Mouse (Mus musculus): ENCODE measurements around the gene Rin1. TPM values are rescaled to one million over a fixed set of nuclear protein-coding genes. Genes with fewer than 3 reads are reported as not detected.

The Rin1 gene
- polyA plus RNA-seq, 1 experiment from 2014 or later = 39.4 TPM

DNA sequence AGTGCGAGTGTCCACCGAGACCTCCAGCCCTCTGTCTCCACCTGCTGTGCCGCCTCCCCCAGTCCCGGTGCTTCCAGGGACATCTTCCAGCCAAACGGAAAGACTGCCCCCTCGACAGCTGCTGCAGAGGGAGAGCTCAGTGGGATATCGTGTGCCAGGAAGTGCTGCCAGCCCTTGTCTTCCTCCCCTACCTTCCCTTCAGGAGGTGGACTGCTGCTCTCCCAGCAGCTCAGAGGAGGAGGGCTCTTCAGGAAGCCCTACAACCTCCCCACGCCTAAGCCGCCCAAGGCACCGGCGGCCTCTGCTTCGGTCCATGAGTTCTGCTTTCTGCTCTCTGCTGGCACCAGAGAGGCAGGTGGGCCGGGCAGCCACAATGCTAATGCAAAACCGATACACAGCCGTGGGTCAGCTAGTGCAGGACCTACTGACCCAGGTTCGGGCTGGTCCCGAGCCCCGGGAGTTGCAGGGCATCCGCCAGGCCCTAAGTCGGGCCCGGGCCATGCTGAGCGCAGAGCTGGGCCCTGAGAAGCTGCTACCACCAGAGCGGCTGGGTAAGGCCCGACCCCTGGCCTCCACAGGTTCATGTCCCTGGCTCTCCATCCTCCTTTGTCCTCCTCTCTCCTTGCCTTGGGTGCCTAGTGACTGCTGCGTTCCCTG, 2.0 kb downstream of the Rin1 start:
- ChIA-PET CTCF (interaction anchor here (1.0 to 5.0 kb wide), 8 partner anchors 8 to 38 kb away, joined by 4 to 32 read pairs (median 10); partner anchors contain the start of genes AC124502.3, B4gat1, Brms1 and Yif1a), POLR2A (interaction anchor here (1.4 to 2.3 kb wide), 3 partner anchors 8 to 38 kb away, joined by 3 to 14 read pairs (median 7); partner anchors contain the start of genes AC124502.3 and B4gat1)
- H3K27me3 ChIP-seq = no peaks in the 10 kb centered on the region
- DNase-seq (ENCODE audit: low read depth, low spot score) (no peak), ATAC-seq (no peak)
- no peak for TF ChIP-seq CTCF (IDR thresholded peaks at IDR 0.05)
- in situ Hi-C loops (cut with MboI; ENCODE audit: low pct_unique_long_range_greater_than_20kb) = no loop called here

DNA sequence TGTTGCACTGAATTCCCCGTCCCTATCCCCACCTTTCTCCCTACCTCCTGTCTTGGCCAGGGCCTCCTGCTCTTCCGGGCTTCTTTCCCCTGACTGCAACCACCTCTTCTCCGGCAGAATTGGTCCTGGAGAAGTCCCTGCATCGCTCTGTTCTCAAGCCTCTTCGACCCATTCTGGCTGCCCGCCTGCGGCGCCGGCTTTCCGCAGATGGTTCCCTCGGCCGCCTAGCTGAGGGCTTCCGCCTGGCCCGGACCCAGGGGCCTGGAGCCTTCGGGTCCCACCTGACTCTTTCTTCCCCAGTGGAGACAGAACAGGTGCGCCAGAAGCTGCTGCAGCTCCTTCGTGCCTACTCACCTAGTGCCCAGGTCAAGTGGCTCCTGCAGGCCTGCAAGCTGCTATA, 2.6 kb downstream of the Rin1 start:
- no peak for ATAC-seq
- DNase-seq (ENCODE audit: low read depth, low spot score) = no peak
- ChIA-PET CTCF (interaction anchor here (1.6 to 5.0 kb wide), 6 partner anchors 13 to 40 kb away, joined by 7 to 32 read pairs (median 22); partner anchors contain the start of genes AC124502.3, B4gat1, Brms1 and Yif1a), POLR2A (interaction anchor here (0.6 to 2.3 kb wide), 2 partner anchors 14 to 33 kb away, joined by 3 to 14 read pairs; partner anchors contain the start of genes AC124502.3 and B4gat1)
- H3K27me3 ChIP-seq = no peaks in the 10 kb centered on the region
- no peak for TF ChIP-seq CTCF (IDR thresholded peaks at IDR 0.05)
- in situ Hi-C loops (cut with MboI; ENCODE audit: low pct_unique_long_range_greater_than_20kb) = no loop called here

DNA sequence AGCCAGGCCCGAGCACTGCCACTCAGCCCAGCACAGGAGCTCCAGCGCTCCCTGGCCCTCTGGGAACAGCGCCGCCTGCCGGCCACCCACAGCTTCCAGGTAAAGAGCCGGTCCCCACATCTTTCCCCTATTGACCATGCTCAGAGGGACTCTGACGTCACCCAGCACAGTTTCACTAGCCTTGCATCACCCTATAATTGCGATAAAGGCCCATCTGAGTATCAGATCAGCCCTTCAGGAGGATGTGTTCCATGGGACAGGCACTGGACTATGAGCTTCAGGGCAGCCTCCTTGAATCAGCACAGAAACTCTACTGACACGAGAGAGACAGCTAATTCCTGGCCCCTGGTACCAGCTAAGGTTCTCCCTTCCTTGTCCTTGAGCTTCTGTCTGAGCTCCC, 3.6 kb downstream of the Rin1 start:
- no peak for DNase-seq (ENCODE audit: low read depth, low spot score)
- in situ Hi-C loops (cut with MboI; ENCODE audit: low pct_unique_long_range_greater_than_20kb) = no loop called here
- ChIA-PET CTCF (interaction anchor here (0.7 to 5.0 kb wide), 10 partner anchors 8 to 97 kb away, joined by 3 to 32 read pairs (median 6); partner anchors contain the start of genes AC124502.3, B4gat1, Brms1 and Cd248), POLR2A (interaction anchor here (1.2 to 1.8 kb wide), 2 partner anchors 20 kb away, joined by 3 to 5 read pairs; no protein-coding TSS in a partner anchor)
- TF ChIP-seq CTCF (IDR thresholded peaks at IDR 0.05) = no peak
- no peaks in the 10 kb centered on the region for H3K27me3 ChIP-seq
- ATAC-seq = no peak

DNA sequence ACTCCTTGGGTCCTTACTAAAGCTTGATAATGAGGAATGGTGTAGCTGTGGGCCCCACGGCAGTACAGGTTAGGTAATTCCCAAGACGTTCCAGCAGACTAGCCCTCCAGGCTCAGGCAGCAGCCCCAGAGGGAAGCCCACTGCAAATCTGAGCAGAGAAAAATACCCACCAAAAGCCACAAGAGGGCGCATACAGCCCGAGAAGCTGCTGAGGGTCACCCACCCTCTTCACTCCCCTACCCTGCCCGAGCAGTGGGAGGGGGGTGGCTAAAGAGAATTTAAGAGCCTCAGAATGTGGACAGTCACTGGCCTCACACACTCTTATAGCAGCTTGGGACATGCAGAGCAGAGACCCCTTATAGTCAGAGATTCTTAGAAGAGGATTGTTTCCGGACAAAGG, 6.0 kb downstream of the Rin1 start:
- no peaks in the 10 kb centered on the region for H3K27me3 ChIP-seq
- DNase-seq (ENCODE audit: low read depth, low spot score) = no peak
- in situ Hi-C loops (cut with MboI; ENCODE audit: low pct_unique_long_range_greater_than_20kb) = no loop called here
- CTCF ChIA-PET = interaction anchor here (1.1 to 3.9 kb wide), 5 partner anchors 10 to 23 kb away, joined by 3 to 32 read pairs (median 5); partner anchors contain the start of gene Cd248
- POLR2A ChIA-PET = no interaction called here
- ATAC-seq = no peak
- no peak for TF ChIP-seq CTCF (IDR thresholded peaks at IDR 0.05)

DNA sequence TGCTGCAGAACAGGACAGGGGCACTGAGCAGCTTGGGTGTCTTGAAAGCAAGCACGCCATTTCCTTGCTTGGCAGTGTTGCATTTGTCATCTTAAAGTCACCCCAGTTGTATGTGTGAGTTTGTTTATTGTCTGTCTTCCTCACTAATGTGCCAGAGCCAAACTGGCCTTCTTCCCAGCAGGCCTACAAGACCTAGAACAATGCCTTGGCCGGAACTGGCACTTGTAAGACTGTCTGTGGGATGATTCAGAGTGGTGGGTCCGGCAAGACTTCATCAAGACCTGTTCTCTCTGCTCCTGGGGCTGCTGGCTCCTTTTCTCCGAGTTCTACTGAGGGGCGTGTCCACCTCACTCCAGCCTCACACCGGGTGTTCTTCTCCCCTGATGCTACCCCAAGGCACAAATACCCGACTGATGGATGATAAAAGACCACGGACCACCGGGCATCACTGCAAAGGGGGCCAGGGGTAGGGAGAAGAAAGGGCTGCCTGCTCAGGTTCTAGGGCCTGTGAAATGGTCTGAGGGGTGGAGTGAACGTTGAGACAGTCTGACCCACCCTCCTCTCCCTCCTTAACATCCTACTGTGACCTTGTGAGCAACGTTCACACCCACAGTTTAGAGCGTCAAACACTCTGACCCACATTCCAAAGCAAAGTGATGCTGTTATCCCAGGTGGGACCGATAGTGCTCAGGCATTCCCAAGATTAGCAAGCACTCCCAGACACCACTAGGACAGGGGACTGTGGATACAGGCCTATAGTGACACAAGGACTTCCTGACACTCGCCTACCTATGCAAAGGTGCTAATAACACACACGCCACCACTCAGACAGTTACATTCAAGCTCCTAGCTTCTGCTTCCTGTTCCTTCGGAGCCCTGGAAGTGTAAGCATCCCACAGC, 7.8 kb downstream of the Rin1 start:
- POLR2A ChIA-PET = no interaction called here
- ATAC-seq = no peak
- CTCF ChIA-PET = interaction anchor here (0.8 to 1.7 kb wide), 2 partner anchors 19 to 30 kb away, joined by 3 to 4 read pairs; partner anchors contain the start of genes AC124502.3, B4gat1 and Yif1a
- no peak for TF ChIP-seq CTCF (IDR thresholded peaks at IDR 0.05)
- H3K27me3 ChIP-seq = no peaks in the 10 kb centered on the region
- in situ Hi-C loops (cut with MboI; ENCODE audit: low pct_unique_long_range_greater_than_20kb) = no loop called here
- DNase-seq (ENCODE audit: low read depth, low spot score) = no peak

DNA sequence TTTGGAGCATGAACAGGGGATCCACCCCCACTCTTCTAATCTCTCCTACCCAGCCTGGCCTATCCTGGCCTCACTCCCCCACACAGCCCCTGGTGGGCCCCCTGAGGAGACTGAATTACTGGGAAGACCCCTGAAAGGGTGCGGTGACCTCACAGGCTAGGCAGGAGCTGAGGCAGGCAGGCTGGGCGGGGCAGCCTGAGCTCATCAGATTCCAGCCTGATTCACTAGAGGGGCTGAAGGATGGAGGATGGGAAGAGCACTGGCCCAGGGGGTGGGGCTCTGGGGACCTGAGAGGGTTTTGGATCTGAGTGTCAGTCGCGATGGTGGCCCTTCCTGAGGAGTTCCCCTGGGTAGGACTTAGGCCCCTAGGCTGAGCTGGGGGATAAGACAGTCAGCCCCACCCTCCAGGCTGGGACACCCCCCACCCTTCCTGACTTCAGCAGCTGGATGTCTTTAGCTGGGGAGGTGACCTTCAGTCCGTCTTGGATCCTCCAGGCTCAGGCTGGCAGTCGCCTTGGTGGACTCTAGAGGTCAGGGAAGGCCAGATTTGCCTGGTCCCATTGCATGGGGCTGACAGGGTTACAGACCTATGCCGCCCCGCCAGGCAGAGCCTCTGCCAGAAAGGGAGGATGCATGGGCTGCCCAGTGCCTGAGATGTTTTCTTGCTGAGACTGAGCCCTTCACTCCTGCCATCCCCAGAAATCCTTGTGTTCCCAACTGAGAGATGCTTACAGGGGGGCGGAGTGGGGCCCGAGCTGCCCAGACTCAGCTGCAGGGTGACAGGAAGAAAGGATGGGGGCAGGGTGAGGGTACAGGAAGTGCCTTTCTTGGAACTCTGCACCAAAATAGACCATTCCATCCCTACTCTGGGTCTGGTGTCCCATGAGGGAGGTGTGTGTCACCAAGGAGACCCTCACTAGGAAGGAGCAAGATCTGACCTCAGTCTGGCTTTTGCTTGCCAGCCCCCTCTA, 8.8 kb downstream of the Rin1 start:
- POLR2A ChIA-PET = interaction anchor here (0.6 kb wide), 1 partner anchor 11 kb away, joined by 3 read pairs; no protein-coding TSS in a partner anchor
- in situ Hi-C loops (cut with MboI; ENCODE audit: low pct_unique_long_range_greater_than_20kb) = no loop called here
- CTCF ChIA-PET = interaction anchor here (0.8 to 1.7 kb wide), 2 partner anchors 20 to 29 kb away, joined by 3 to 4 read pairs; partner anchors contain the start of genes AC124502.3, B4gat1 and Yif1a
- DNase-seq (ENCODE audit: low read depth, low spot score) (no peak), ATAC-seq (no peak)
- TF ChIP-seq CTCF (IDR thresholded peaks at IDR 0.05) = no peak
- H3K27me3 ChIP-seq = no peaks in the 10 kb centered on the region

DNA sequence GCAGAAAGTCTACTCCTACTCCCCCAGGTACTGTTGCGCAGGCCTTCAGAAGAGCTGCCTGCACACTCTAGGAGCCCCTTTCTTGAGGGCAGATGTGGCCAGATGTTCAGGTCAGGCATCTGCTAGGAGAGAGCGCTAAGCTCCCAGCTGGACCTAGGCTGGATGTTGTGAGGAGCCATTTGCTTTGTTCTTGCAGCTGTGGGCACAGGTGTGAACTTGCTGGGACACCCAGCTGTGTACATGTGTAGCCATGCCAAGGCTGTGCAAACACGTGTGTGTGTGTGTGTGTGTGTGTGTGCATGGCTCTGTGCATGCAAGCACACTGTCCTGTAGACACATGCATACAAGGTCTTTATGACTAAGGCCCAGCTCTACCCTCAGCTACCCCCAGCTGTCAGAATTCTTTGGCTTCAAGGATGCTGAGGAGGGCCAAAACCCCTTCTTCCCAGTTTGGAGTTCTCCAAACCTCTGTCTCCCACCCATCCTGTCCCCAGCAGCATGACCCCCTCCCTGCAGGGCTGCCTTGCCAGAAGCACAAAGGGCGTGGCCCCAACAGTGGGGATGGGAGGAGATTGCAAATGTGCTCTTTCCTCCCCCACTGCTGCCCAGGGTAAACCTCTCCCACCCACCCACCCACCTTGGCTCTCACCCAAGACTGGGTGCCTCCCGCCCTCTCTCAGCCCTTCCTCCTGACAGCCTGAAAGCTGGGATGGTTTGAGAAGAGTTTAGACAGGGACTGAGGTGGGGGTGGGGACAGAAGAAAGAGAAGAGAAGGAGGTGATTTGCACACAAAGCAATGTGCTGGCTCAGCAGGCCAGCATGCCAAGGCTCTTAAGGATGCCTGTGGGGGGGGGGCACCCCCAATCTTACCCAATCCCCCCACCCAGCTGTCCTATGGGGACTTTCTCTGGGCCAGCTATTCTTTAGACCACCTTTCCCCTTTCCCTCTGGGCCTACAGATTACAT, 10.4 kb downstream of the Rin1 start:
- no peak for DNase-seq (ENCODE audit: low read depth, low spot score)
- POLR2A ChIA-PET = interaction anchor here (0.5 to 1.3 kb wide), 5 partner anchors 9 to 231 kb away, joined by 3 to 4 read pairs (median 3); no protein-coding TSS in a partner anchor
- in situ Hi-C loops (cut with MboI; ENCODE audit: low pct_unique_long_range_greater_than_20kb) = no loop called here
- H3K27me3 ChIP-seq = no peaks in the 10 kb centered on the region
- ATAC-seq = no peak
- CTCF ChIA-PET = interaction anchor here (1.0 kb wide), 1 partner anchor 9 kb away, joined by 4 read pairs; no protein-coding TSS in a partner anchor
- no peak for TF ChIP-seq CTCF (IDR thresholded peaks at IDR 0.05)

DNA sequence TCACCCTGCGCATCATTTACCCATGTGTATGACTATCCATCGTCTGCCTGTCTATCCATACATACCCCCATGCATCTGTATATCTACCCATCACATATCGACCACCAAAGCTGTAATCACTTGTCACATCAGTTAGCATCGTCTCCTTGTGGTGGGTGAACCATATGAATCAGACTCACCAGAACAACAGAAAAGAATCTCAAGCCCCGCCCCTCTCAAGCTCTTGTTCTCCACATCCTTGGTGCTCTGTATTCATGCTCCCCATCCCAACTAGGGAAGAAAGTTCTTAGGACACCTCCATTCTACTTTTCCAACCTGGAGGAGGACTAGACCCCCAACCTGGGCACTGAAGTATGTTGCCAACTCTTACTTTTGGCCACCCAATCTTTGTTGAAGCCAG, 11.8 kb downstream of the Rin1 start:
- no peak for TF ChIP-seq CTCF (IDR thresholded peaks at IDR 0.05)
- H3K27me3 ChIP-seq = no peaks in the 10 kb centered on the region
- in situ Hi-C loops (cut with MboI; ENCODE audit: low pct_unique_long_range_greater_than_20kb) = no loop called here
- ChIA-PET CTCF (no interaction called here), POLR2A (no interaction called here)
- DNase-seq (ENCODE audit: low read depth, low spot score) = no peak
- ATAC-seq = no peak
